Mouse (Mus musculus) myocyte (in vitro differentiated cells): ENCODE data around the gene Orc5.
"Not testable (repeated sequence)": the region's sequence is repeated elsewhere in the genome, so short reads cannot be mapped to it uniquely, and the experiment has no call there.

Experiments
- MAX ChIP-seq: IDR thresholded peaks from one replicate; pipeline ENCODE4 v1.6.1; 2011; ENCODE audit warnings: low read depth, mild to moderate bottlenecking, control low read depth
- POLR2A ChIP-seq: IDR thresholded peaks from one replicate; pipeline ENCODE4 v1.6.1; 2011; ENCODE audit warnings: low read depth, mild to moderate bottlenecking, control low read depth, moderate library complexity; ENCODE audit not compliant: insufficient read length
- POLR2AphosphoS2 ChIP-seq: IDR thresholded peaks from one replicate; pipeline ENCODE4 v1.6.1; 2011; ENCODE audit warnings: low read depth, control low read depth; ENCODE audit not compliant: insufficient read length
- REST ChIP-seq: IDR thresholded peaks from one replicate; pipeline ENCODE4 v1.6.1; 2011; ENCODE audit warnings: mild to moderate bottlenecking, control low read depth, moderate library complexity; ENCODE audit not compliant: insufficient read depth, insufficient read length
- SRF ChIP-seq: IDR thresholded peaks from one replicate; pipeline ENCODE4 v1.6.1; 2011; ENCODE audit warnings: low read depth; ENCODE audit not compliant: control insufficient read depth, insufficient read length
- TCF12 ChIP-seq: IDR thresholded peaks from one replicate; pipeline ENCODE4 v1.6.1; 2011; ENCODE audit warnings: mild to moderate bottlenecking, control low read depth; ENCODE audit not compliant: poor library complexity, insufficient read depth, severe bottlenecking
- USF1 ChIP-seq: IDR thresholded peaks from one replicate; pipeline ENCODE4 v1.6.1; 2011; ENCODE audit warnings: low read depth, mild to moderate bottlenecking, control low read depth, moderate library complexity

GRCm38 (mm10) chr5:22512579-22512978 is 37.6 kb downstream of the Orc5 start:
- TF ChIP-seq USF1, POLR2A, MAX, SRF, REST, POLR2AphosphoS2, TCF12: not testable (repeated sequence)
